In the genomic region with DNA sequence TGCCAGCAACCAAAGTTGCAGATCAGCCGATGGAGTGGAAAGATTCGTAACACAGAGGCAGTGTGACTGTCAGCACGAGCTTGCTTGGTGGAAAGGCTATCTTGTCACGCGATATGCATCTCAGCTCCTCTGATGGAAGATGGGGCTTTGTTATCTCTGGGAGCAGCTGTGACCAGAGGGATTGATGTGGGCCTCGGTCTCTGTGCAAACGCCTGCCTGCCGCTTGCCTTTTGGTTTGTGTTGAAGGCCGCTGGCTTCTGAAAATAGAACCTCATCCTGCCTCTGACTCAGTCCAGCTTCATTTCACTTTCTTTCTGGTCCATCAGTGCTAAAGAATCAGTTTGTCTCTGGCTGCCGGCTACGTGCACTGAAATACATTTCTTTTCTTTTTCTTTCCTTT, we compare ENCODE assay signal across 13 mouse cellular contexts. TPM values are rescaled to one million over a fixed set of nuclear protein-coding genes. Genes with fewer than 3 reads are reported as not detected.
DNase-seq lines count a peak whose midpoint lies in the region; ATAC-seq and TF ChIP-seq lines count a peak whose summit lies in the region.
"Had no signal": no experiment of that assay in that cellular context is flagged by ENCODE, and none has a peak within 500 bp of the region (broad histone marks: within the 10 kb centered on the region; RNA-seq: fewer than 3 reads in every experiment).

No protein-coding gene starts in this region.

- no peak; a peak in 1 of 4 replicates for TF ChIP-seq EP300 in MEL (IDR thresholded peaks at IDR 0.05; ENCODE audit: low read depth in 1 of 2, low read length in 2 of 2)

- no peaks in the 10 kb centered on the region for H3K9me3 ChIP-seq in hindbrain, embryonic 10.5 days
- no peaks in the 10 kb centered on the region for H3K9me3 ChIP-seq in hindbrain, embryonic 12.5 days (replicated peaks)
- no peaks in the 10 kb centered on the region for H3K9me3 ChIP-seq in MEL (replicated peaks; ENCODE audit: insufficient read depth, low read length)
- H3K9me3 ChIP-seq in liver, embryonic 15.5 days (replicated peaks) = no peaks in the 10 kb centered on the region

- 54% methylated on average over 11 of the region's 11 CpGs for WGBS in hindbrain, embryonic 10.5 days
- WGBS in hindbrain, embryonic 12.5 days = 52% methylated on average over 11 of the region's 11 CpGs
- 26% methylated on average over 11 of the region's 11 CpGs for WGBS in liver, embryonic 15.5 days (ENCODE audit: insufficient replicate concordance)

- H3K36me3 ChIP-seq in hindbrain, embryonic 10.5 days = no peaks in the 10 kb centered on the region
- H3K36me3 ChIP-seq in hindbrain, embryonic 12.5 days = no peaks in the 10 kb centered on the region
- peaks cover 0 to 5% of the 10 kb centered on the region in 2 experiments; a peak in 1 of 4 replicates for H3K36me3 ChIP-seq in MEL (ENCODE audit: control insufficient read depth in 1 of 2, insufficient read depth in 2 of 2, low read length in 2 of 2)
- no peaks in the 10 kb centered on the region for H3K36me3 ChIP-seq in liver, embryonic 15.5 days (replicated peaks)

- no peak for TF ChIP-seq RAD21 in MEL (IDR thresholded peaks at IDR 0.05; ENCODE audit: low read depth, low read length)

- no peaks in the 10 kb centered on the region for H3K79me2 ChIP-seq in MEL (ENCODE audit: control insufficient read depth, insufficient read depth, low read length, poor library complexity)

- no peak for TF ChIP-seq POLR2A in MEL (IDR thresholded peaks at IDR 0.05; ENCODE audit: control insufficient read depth in 1 of 2, insufficient read depth in 1 of 2, low read depth in 1 of 2, low read length in 2 of 2, poor library complexity in 1 of 2)

- peak overlapping the region; percentile 43; the same call in 1 of the 2 replicates for H3K27ac ChIP-seq in hindbrain, embryonic 10.5 days
- H3K27ac ChIP-seq in hindbrain, embryonic 12.5 days = no peak overlapping the region
- no peak overlapping the region for H3K27ac ChIP-seq in MEL (ENCODE audit: control insufficient read depth, low read depth, low read length)
- no peak overlapping the region for H3K27ac ChIP-seq in liver, embryonic 15.5 days (replicated peaks)

- no peak for TF ChIP-seq CTCF in MEL (IDR thresholded peaks at IDR 0.05 in 2 of 3, conservative IDR thresholded peaks at IDR 0.05 in 1 of 3; ENCODE audit: control insufficient read depth in 1 of 3, insufficient read depth in 1 of 3, low read depth in 2 of 3, low read length in 3 of 3, poor library complexity in 1 of 3, severe bottlenecking in 1 of 3)

- no peak overlapping the region for H3K4me3 ChIP-seq in hindbrain, embryonic 10.5 days
- no peak overlapping the region for H3K4me3 ChIP-seq in hindbrain, embryonic 12.5 days
- no peak overlapping the region; a peak in 1 of 4 replicates for H3K4me3 ChIP-seq in MEL (ENCODE audit: control insufficient read depth in 1 of 2, insufficient read depth in 1 of 2, low read depth in 2 of 2, low read length in 2 of 2)
- H3K4me3 ChIP-seq in liver, embryonic 15.5 days (replicated peaks) = no peak overlapping the region

- peak; percentile 8 for DNase-seq in hindbrain, embryonic 10.5 days (ENCODE audit: low spot score)
- DNase-seq in MEL (ENCODE audit: low read depth, low spot score) = peak; percentile 40
- DNase-seq in adrenal gland, postnatal 25 days = peak; percentile 38
- DNase-seq in left cerebral cortex, postnatal 36 days (ENCODE audit: low spot score in 2 of 2) = no peak
- DNase-seq in right cerebral cortex, postnatal 10 days (ENCODE audit: low spot score in 2 of 2) = no peak
- DNase-seq: cerebellum, adult 9-10 months; kidney, postnatal 25 days; lung, postnatal 14 days; right cerebral cortex, postnatal 14 days had no signal

- no peak overlapping the region for H3K9ac ChIP-seq in hindbrain, embryonic 12.5 days
- no peak overlapping the region for H3K9ac ChIP-seq in MEL (ENCODE audit: control insufficient read depth, low read depth, low read length, poor library complexity, severe bottlenecking)
- no peak overlapping the region for H3K9ac ChIP-seq in liver, embryonic 15.5 days

- intact Hi-C loops in left cerebral cortex, postnatal 36 days (cut with DNase I) = no loop called here

- no peak for ATAC-seq in hindbrain, embryonic 12.5 days (ENCODE audit: low FRiP score)
- ATAC-seq in liver, embryonic 15.5 days (ENCODE audit: insufficient read depth) = peak; percentile 26; the same call in 1 of the 2 replicates
- ATAC-seq: activated CD4-positive, CD25-positive, alpha-beta regulatory T cell, adult 4 months had no signal

- peaks cover 6% of the 10 kb centered on the region for H3K4me1 ChIP-seq in hindbrain, embryonic 10.5 days (replicated peaks)
- H3K4me1 ChIP-seq in hindbrain, embryonic 12.5 days = no peaks in the 10 kb centered on the region
- peaks cover 0 to 9% of the 10 kb centered on the region in 2 experiments; a peak in 3 of 4 replicates for H3K4me1 ChIP-seq in MEL (ENCODE audit: control insufficient read depth in 1 of 2, insufficient read depth in 2 of 2, low read length in 2 of 2)
- peaks cover 26% of the 10 kb centered on the region for H3K4me1 ChIP-seq in liver, embryonic 15.5 days (replicated peaks)

- H3K4me2 ChIP-seq in hindbrain, embryonic 12.5 days (replicated peaks) = no peak overlapping the region
- H3K4me2 ChIP-seq in liver, embryonic 15.5 days = peak overlapping the region; percentile 68; the same call in 1 of the 2 replicates

- no peaks in the 10 kb centered on the region for H3K27me3 ChIP-seq in hindbrain, embryonic 10.5 days (ENCODE audit: insufficient read depth, poor library complexity, severe bottlenecking)
- H3K27me3 ChIP-seq in hindbrain, embryonic 12.5 days = no peaks in the 10 kb centered on the region
- H3K27me3 ChIP-seq in MEL (ENCODE audit: control insufficient read depth in 1 of 2, insufficient read depth in 2 of 2, low read length in 2 of 2) = no peaks in the 10 kb centered on the region
- no peaks in the 10 kb centered on the region for H3K27me3 ChIP-seq in liver, embryonic 15.5 days

TF ChIP-seq in MEL, 35 proteins besides CTCF, POLR2A, EP300 and RAD21:
- peak; percentile 58; the same call in 1 of the 2 replicates for TF ChIP-seq BHLHE40 (IDR thresholded peaks at IDR 0.05; ENCODE audit: borderline replicate concordance, low read depth, low read length)
- no peak for TF ChIP-seq HCFC1 (IDR thresholded peaks at IDR 0.05; ENCODE audit: low read depth, low read length)
- TF ChIP-seq SMC3 (IDR thresholded peaks at IDR 0.05; ENCODE audit: low read depth, low read length) = no peak
- no peak for TF ChIP-seq MAZ (IDR thresholded peaks at IDR 0.05; ENCODE audit: low read depth, low read length)
- TF ChIP-seq GATA1 (IDR thresholded peaks at IDR 0.05; ENCODE audit: low read depth, low read length) = peak; percentile 69
- no peak for TF ChIP-seq MAFK (IDR thresholded peaks at IDR 0.05; ENCODE audit: borderline replicate concordance, low read depth, low read length)
- no peak for TF ChIP-seq MYC (IDR thresholded peaks at IDR 0.05; ENCODE audit: low read depth, low read length)
- TF ChIP-seq MEF2A (IDR thresholded peaks at IDR 0.05; ENCODE audit: extremely low read depth, insufficient replicate concordance, low read depth, low read length, poor library complexity, severe bottlenecking) = no peak
- TF ChIP-seq ELF1 (IDR thresholded peaks at IDR 0.05; ENCODE audit: low read depth, low read length) = no peak
- no peak for TF ChIP-seq JUND (IDR thresholded peaks at IDR 0.05; ENCODE audit: low read depth, low read length)
- TF ChIP-seq SIN3A (IDR thresholded peaks at IDR 0.05; ENCODE audit: low read length) = no peak
- no peak for TF ChIP-seq NELFE (IDR thresholded peaks at IDR 0.05; ENCODE audit: low read depth, low read length)
- TF ChIP-seq ZMIZ1 (IDR thresholded peaks at IDR 0.05; ENCODE audit: low read depth, low read length) = no peak
- TF ChIP-seq TCF12 (IDR thresholded peaks at IDR 0.05; ENCODE audit: low read depth, low read length) = peak; percentile 52
- TF ChIP-seq GABPA (IDR thresholded peaks at IDR 0.05; ENCODE audit: low read depth, low read length) = no peak
- TF ChIP-seq MXI1 (IDR thresholded peaks at IDR 0.05; ENCODE audit: low read depth, low read length) = no peak
- TF ChIP-seq RCOR1 (IDR thresholded peaks at IDR 0.05; ENCODE audit: low read depth, low read length) = no peak; the same call in 1 of the 2 replicates
- no peak for TF ChIP-seq ETS1 (IDR thresholded peaks at IDR 0.05; ENCODE audit: low read depth, low read length)
- TF ChIP-seq MAX (IDR thresholded peaks at IDR 0.05; ENCODE audit: low read length) = no peak
- no peak for TF ChIP-seq CHD2 (IDR thresholded peaks at IDR 0.05; ENCODE audit: low read length)
- no peak for TF ChIP-seq USF2 (IDR thresholded peaks at IDR 0.05; ENCODE audit: borderline replicate concordance in 1 of 2, insufficient read depth in 1 of 2, low read depth in 1 of 2, low read length in 2 of 2)
- TF ChIP-seq ZC3H11A (IDR thresholded peaks at IDR 0.05; ENCODE audit: low read depth, low read length) = no peak
- no peak for TF ChIP-seq TBP (IDR thresholded peaks at IDR 0.05; ENCODE audit: low read depth, low read length)
- peak; percentile 52 for TF ChIP-seq TAL1 (IDR thresholded peaks at IDR 0.05; ENCODE audit: low read length)
- no peak for TF ChIP-seq ZNF384 (IDR thresholded peaks at IDR 0.05; ENCODE audit: low read depth, low read length)

RNA-seq across cellular contexts. Expression of gene Samd13, which starts 13.6 kb away (rescaled TPM):
- polyA plus RNA-seq in hindbrain, embryonic 10.5 days (2016; fragmentation: Nextera tagmentation; extraction: Ambion mirVana) = 0.71 and 1.1 TPM in 2 replicates
- 0.79 and 1.2 TPM in 2 replicates for polyA plus RNA-seq in hindbrain, embryonic 12.5 days (2016; fragmentation: Nextera tagmentation; extraction: Ambion mirVana)
- 1.1 and 1.9 TPM in 2 replicates for total RNA-seq in MEL (2012; rRNA removed)
- 1 to 10 TPM in 1 of 2 experiments, not detected in 1; 1.2 TPM for polyA plus RNA-seq in MEL (2012; ENCODE audit: insufficient read depth in 1 of 2, insufficient read length in 2 of 2, low read depth in 1 of 2, low replicate concordance in 2 of 2, missing spikeins in 1 of 2)
- 0.82 TPM in 1 of 2 replicates, not detected in the other for total RNA-seq in adrenal gland, postnatal 25 days (2021)
- 0.33 and 0.45 TPM in 2 replicates for polyA plus RNA-seq in liver, embryonic 15.5 days (2015; fragmentation: Nextera tagmentation; extraction: Ambion mirVana)
- under 1 TPM; 0.20 to 0.95 TPM for total RNA-seq in left cerebral cortex, postnatal 36 days (2021)

RNA-seq across cellular contexts. Expression of gene 4930503B20Rik, which starts 47.9 kb away (rescaled TPM):
- polyA plus RNA-seq in hindbrain, embryonic 10.5 days (2016; fragmentation: Nextera tagmentation; extraction: Ambion mirVana) = not detected in 2 replicates
- not detected in 2 replicates for polyA plus RNA-seq in hindbrain, embryonic 12.5 days (2016; fragmentation: Nextera tagmentation; extraction: Ambion mirVana)
- 0.08 TPM in 1 of 2 replicates, not detected in the other for total RNA-seq in MEL (2012; rRNA removed)
- polyA plus RNA-seq in MEL (2012; ENCODE audit: insufficient read depth in 1 of 2, insufficient read length in 2 of 2, low read depth in 1 of 2, low replicate concordance in 2 of 2, missing spikeins in 1 of 2) = not detected
- total RNA-seq in adrenal gland, postnatal 25 days (2021) = 0.33 TPM in 1 of 2 replicates, not detected in the other
- polyA plus RNA-seq in liver, embryonic 15.5 days (2015; fragmentation: Nextera tagmentation; extraction: Ambion mirVana) = not detected in 2 replicates
- total RNA-seq in left cerebral cortex, postnatal 36 days (2021) = not detected
- total RNA-seq: hematopoietic stem cell, adult 5-6 weeks had no signal
- polyA plus RNA-seq: activated CD4-positive, CD25-positive, alpha-beta regulatory T cell, adult 4 months had no signal

Comparison
In these comparisons a context has a peak if more than half of its experiments do, and no peak if none do; other contexts are left out.
1. DNase-seq: peak in hindbrain, embryonic 10.5 days (single experiment), MEL (single experiment) and adrenal gland, postnatal 25 days (single experiment); none in left cerebral cortex, postnatal 36 days (0 of 2) and right cerebral cortex, postnatal 10 days (0 of 2).